Mouse (Mus musculus) layer of hippocampus, postnatal 36 days (tissue): Measurements from ENCODE around the gene Arhgap30. TPM values are rescaled to one million over a fixed set of nuclear protein-coding genes. Genes with fewer than 3 reads are reported as not detected.

Experiments
- total RNA-seq, 2 experiments: library from RNA; stranded (reverse); gene quantifications; 2 replicates each; pipeline ENCODE4 v1.2.3; 2021

The Arhgap30 gene
- total RNA-seq, 2 experiments from 2014 or later, result 2.0 to 2.1 TPM

Other genes with a start within 250 kb of the Arhgap30 start
- gene Sdhc, start 238.4 kb upstream of the Arhgap30 start, total RNA-seq, result 100 to 1,000 TPM; 191 to 202 TPM
- not detected for gene Mpz, start 238.2 kb upstream of the Arhgap30 start, total RNA-seq
- gene Pcp4l1, start 192.7 kb upstream of the Arhgap30 start, total RNA-seq, result 10 to 100 TPM; 39.4 to 42.3 TPM
- under 1 TPM; 0.20 to 0.25 TPM for gene Nr1i3, start 175.0 kb upstream of the Arhgap30 start, total RNA-seq
- gene Tomm40l, start 166.4 kb upstream of the Arhgap30 start, total RNA-seq, result 10 to 100 TPM; 72.4 to 80.2 TPM
- gene Apoa2, start 163.9 kb upstream of the Arhgap30 start, total RNA-seq, result 1 to 10 TPM in 1 of 2 experiments, not detected in 1; 1.2 TPM
- gene Fcer1g, start 154.6 kb upstream of the Arhgap30 start, total RNA-seq, result 10 to 100 TPM; 13.5 to 15.2 TPM
- 10 to 100 TPM; 15.1 to 15.5 TPM for gene Adamts4, start 138.5 kb upstream of the Arhgap30 start, total RNA-seq
- gene Ndufs2, start 137.6 kb upstream of the Arhgap30 start, total RNA-seq, result 100 to 1,000 TPM; 275 to 286 TPM
- gene B4galt3, start 118.6 kb upstream of the Arhgap30 start, total RNA-seq, result 10 to 100 TPM; 68.5 to 76.8 TPM
- gene Ppox, start 107.8 kb upstream of the Arhgap30 start, total RNA-seq, result 10 to 100 TPM; 28.0 to 31.4 TPM
- 10 to 100 TPM; 66.9 to 70.5 TPM for gene Usp21, start 101.0 kb upstream of the Arhgap30 start, total RNA-seq
- 100 to 1,000 TPM; 101 to 112 TPM for gene Ufc1, start 93.9 kb upstream of the Arhgap30 start, total RNA-seq
- 10 to 100 TPM; 36.5 to 41.3 TPM for gene Dedd, start 59.8 kb upstream of the Arhgap30 start, total RNA-seq
- 10 to 100 TPM; 45.9 to 49.5 TPM for gene Nit1, start 43.3 kb upstream of the Arhgap30 start, total RNA-seq
- 100 to 1,000 TPM; 160 to 166 TPM for gene Pfdn2, start 43.3 kb upstream of the Arhgap30 start, total RNA-seq
- gene Klhdc9, start 28.2 kb upstream of the Arhgap30 start, total RNA-seq, result 1 to 10 TPM; 4.1 to 4.7 TPM
- gene Nectin4, start 18.9 kb upstream of the Arhgap30 start, total RNA-seq, result 1 to 10 TPM; 3.6 to 4.7 TPM
- gene Usf1, start 22.4 kb downstream of the Arhgap30 start, total RNA-seq, result 100 to 1,000 TPM; 114 to 132 TPM
- 1 to 10 TPM; 4.1 to 5.9 TPM for gene Tstd1, start 29.9 kb downstream of the Arhgap30 start, total RNA-seq
- gene F11r, start 48.6 kb downstream of the Arhgap30 start, total RNA-seq, result 1 to 10 TPM; 5.0 to 6.6 TPM
- gene Alyref2, start 114.5 kb downstream of the Arhgap30 start, total RNA-seq, result 1 to 10 TPM; 6.8 to 7.1 TPM
- gene Itln1, start 146.3 kb downstream of the Arhgap30 start, total RNA-seq, result not detected
- not detected for gene Cd244a, start 170.2 kb downstream of the Arhgap30 start, total RNA-seq
- not detected for gene Ly9, start 218.5 kb downstream of the Arhgap30 start, total RNA-seq